Mouse (Mus musculus): ENCODE results near the gene Gm10354. TPM values are rescaled to one million over a fixed set of nuclear protein-coding genes. Genes with fewer than 3 reads are reported as not detected.
"Not testable (repeated sequence)": the region's sequence is repeated elsewhere in the genome, so short reads cannot be mapped to it uniquely, and the experiment has no call there.

Gene Gm10354
- total RNA-seq (2014; rRNA removed) (not detected in 2 replicates), polyA plus RNA-seq (2015; fragmentation: Nextera tagmentation; extraction: Ambion mirVana) (not detected in 2 replicates)

DNA sequence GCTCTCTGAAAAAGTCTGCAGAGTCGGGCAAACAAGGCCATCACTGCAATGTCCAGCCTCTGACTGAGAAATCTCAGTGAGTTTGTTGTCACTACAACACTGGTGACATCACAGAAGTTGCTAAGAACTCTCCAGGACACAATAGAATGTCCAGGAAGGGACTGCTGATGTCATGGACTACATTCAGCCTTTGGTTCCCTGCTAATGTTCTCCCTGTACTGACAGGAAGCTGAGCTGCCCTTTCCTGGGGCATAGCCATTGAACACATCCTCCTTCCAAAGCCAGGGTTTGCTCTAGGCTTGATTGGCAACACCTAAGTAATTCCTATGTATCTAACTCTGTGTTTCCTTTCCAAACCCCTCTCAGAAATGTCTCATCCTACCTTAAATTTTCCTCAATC lies at the start of gene Gm10354:
TSS of gene Gm10354 (minus strand) at position 101 of the 400 bp plus-strand sequence.
- H3K27ac ChIP-seq (ENCODE audit: low read depth, low read length); H3K9ac ChIP-seq (replicated peaks; ENCODE audit: low read length, poor library complexity, severe bottlenecking); H3K4me1 ChIP-seq (ENCODE audit: insufficient read depth, low read length); H3K27me3 ChIP-seq (ENCODE audit: insufficient read depth, low read length); H3K36me3 ChIP-seq (ENCODE audit: insufficient read depth, low read length); ATAC-seq (ENCODE audit: low FRiP score); H3K4me2 ChIP-seq (ENCODE audit: low read depth, low read length, poor library complexity, severe bottlenecking); H3K4me3 ChIP-seq (ENCODE audit: low read depth, low read length): not testable (repeated sequence)
- peaks cover 26% of the 10 kb centered on the region for H3K9me3 ChIP-seq (ENCODE audit: low read length)
- DNase-seq (ENCODE audit: low spot score) = peak; percentile 0
- no CpG with 5 or more reads among the region's 1 CpGs for WGBS

- WGBS = 78% methylated on average over 1 of the region's 1 CpGs
- not testable (repeated sequence) for ATAC-seq (ENCODE audit: low FRiP score); H3K4me2 ChIP-seq (ENCODE audit: low read depth, low read length, poor library complexity, severe bottlenecking); H3K27ac ChIP-seq (ENCODE audit: low read depth, low read length); H3K4me3 ChIP-seq (ENCODE audit: low read depth, low read length); DNase-seq (ENCODE audit: low spot score); H3K27me3 ChIP-seq (ENCODE audit: insufficient read depth, low read length); H3K36me3 ChIP-seq (ENCODE audit: insufficient read depth, low read length); H3K4me1 ChIP-seq (ENCODE audit: insufficient read depth, low read length); H3K9ac ChIP-seq (replicated peaks; ENCODE audit: low read length, poor library complexity, severe bottlenecking)
- H3K9me3 ChIP-seq (ENCODE audit: low read length) = peaks cover 35% of the 10 kb centered on the region
Observed at GRCm38 (mm10) chr5:15024316-15024715, 45.6 kb upstream of the Gm10354 start.

GRCm38 (mm10) chr5:15020067-15020466 lies 41.3 kb upstream of the Gm10354 start:
- not testable (repeated sequence) for H3K4me1 ChIP-seq (ENCODE audit: insufficient read depth, low read length); H3K9ac ChIP-seq (replicated peaks; ENCODE audit: low read length, poor library complexity, severe bottlenecking); H3K27me3 ChIP-seq (ENCODE audit: insufficient read depth, low read length); H3K36me3 ChIP-seq (ENCODE audit: insufficient read depth, low read length); H3K4me2 ChIP-seq (ENCODE audit: low read depth, low read length, poor library complexity, severe bottlenecking); ATAC-seq (ENCODE audit: low FRiP score); H3K27ac ChIP-seq (ENCODE audit: low read depth, low read length); H3K4me3 ChIP-seq (ENCODE audit: low read depth, low read length); DNase-seq (ENCODE audit: low spot score)
- WGBS = 59% methylated on average over 2 of the region's 2 CpGs
- H3K9me3 ChIP-seq (ENCODE audit: low read length) = peaks cover 23% of the 10 kb centered on the region

- peak; percentile 59 for ATAC-seq (ENCODE audit: low FRiP score)
- H3K27ac ChIP-seq (ENCODE audit: low read depth, low read length); H3K36me3 ChIP-seq (ENCODE audit: insufficient read depth, low read length); H3K9ac ChIP-seq (replicated peaks; ENCODE audit: low read length, poor library complexity, severe bottlenecking); H3K4me1 ChIP-seq (ENCODE audit: insufficient read depth, low read length); DNase-seq (ENCODE audit: low spot score); H3K4me2 ChIP-seq (ENCODE audit: low read depth, low read length, poor library complexity, severe bottlenecking); H3K27me3 ChIP-seq (ENCODE audit: insufficient read depth, low read length); H3K4me3 ChIP-seq (ENCODE audit: low read depth, low read length): not testable (repeated sequence)
- WGBS = 84% methylated on average over 11 of the region's 11 CpGs
- peaks cover 13% of the 10 kb centered on the region for H3K9me3 ChIP-seq (ENCODE audit: low read length)
Observed at GRCm38 (mm10) chr5:15010639-15011582, 32.2 kb upstream of the Gm10354 start.

GRCm38 (mm10) chr5:15006907-15007306 lies 28.2 kb upstream of the Gm10354 start:
- not testable (repeated sequence) for H3K27ac ChIP-seq (ENCODE audit: low read depth, low read length); ATAC-seq (ENCODE audit: low FRiP score)
- WGBS = 60% methylated on average over 3 of the region's 3 CpGs

GRCm38 (mm10) chr5:15006288-15006687 lies 27.6 kb upstream of the Gm10354 start:
- not testable (repeated sequence) for H3K9ac ChIP-seq (replicated peaks; ENCODE audit: low read length, poor library complexity, severe bottlenecking); H3K4me2 ChIP-seq (ENCODE audit: low read depth, low read length, poor library complexity, severe bottlenecking); DNase-seq (ENCODE audit: low spot score); H3K27ac ChIP-seq (ENCODE audit: low read depth, low read length); ATAC-seq (ENCODE audit: low FRiP score); H3K4me3 ChIP-seq (ENCODE audit: low read depth, low read length); H3K4me1 ChIP-seq (ENCODE audit: insufficient read depth, low read length); H3K27me3 ChIP-seq (ENCODE audit: insufficient read depth, low read length); H3K36me3 ChIP-seq (ENCODE audit: insufficient read depth, low read length)
- H3K9me3 ChIP-seq (ENCODE audit: low read length) = peaks cover 17% of the 10 kb centered on the region
- 66% methylated on average over 3 of the region's 3 CpGs for WGBS

More at GRCm38 (mm10) chr5:15006907-15007306, 28.2 kb upstream of the Gm10354 start:
- not testable (repeated sequence) for H3K4me1 ChIP-seq (ENCODE audit: insufficient read depth, low read length); H3K4me2 ChIP-seq (ENCODE audit: low read depth, low read length, poor library complexity, severe bottlenecking); H3K36me3 ChIP-seq (ENCODE audit: insufficient read depth, low read length); DNase-seq (ENCODE audit: low spot score); H3K4me3 ChIP-seq (ENCODE audit: low read depth, low read length); H3K9ac ChIP-seq (replicated peaks; ENCODE audit: low read length, poor library complexity, severe bottlenecking); H3K27me3 ChIP-seq (ENCODE audit: insufficient read depth, low read length)
- peaks cover 18% of the 10 kb centered on the region for H3K9me3 ChIP-seq (ENCODE audit: low read length)

DNA sequence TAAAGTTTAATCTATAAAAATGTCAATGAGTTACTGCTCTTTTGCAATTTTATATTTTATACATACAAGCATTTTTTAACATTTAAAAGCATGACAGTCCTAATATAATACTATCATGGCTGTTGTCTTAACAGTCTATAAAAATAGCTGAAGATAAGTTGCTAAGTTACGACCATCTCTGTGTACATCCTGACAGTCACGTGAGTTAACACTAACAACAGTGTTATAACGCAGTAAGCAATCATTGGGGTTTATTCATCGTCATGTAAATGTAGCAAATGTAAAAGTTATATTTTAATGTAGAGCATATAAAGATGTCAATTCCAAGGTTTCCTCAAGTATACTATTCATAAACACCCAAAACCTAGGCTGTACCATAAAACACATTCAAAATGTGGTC lies 26.8 kb upstream of the Gm10354 start:
- 71% methylated on average over 2 of the region's 4 CpGs for WGBS

DNA sequence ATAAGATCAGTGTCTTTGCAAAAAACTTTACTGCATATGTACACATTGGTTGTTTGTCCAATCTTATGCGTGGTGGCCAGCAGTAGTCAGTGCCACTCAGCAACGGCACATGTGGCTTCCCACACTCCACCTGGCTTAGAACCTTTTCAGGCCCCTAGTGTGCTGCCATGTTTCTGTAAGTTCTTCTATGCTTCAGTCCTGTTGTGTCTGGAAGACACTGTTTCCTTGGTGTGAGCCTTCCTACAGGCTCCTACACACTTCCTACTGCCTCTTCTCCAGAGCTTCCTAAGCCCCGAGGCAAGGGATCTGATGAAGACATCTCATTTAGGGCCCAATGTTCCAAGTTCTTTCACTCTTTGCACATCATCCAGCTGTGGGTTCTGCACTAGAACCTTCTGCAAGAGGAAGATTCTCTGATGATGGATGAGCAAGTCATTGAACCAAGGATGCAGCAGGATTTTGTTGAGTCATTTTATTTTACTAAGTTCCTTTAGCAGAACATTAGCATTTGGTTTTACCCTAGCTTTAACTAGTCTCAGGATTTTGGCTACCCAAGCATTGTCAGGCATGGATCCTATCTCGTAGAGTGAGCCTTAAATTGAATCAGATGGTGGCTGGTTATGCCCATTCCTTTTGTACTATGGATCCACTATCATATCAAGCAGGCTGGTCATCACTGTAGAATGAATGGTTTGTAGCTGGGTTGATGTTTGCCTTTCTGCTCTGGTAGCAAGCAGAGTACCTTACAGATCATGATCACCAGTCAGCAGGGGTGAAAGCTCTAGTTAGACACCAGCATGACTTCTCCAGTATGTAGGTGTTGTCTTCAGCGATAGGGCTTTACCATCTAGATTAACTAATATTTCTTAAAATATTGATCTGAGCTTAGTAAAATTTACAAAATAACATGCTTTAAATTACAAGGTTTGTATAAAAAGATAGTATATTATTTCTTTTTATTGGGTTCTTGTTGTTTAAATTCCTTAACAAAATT lies 26.1 kb upstream of the Gm10354 start:
- not testable (repeated sequence) for H3K27ac ChIP-seq (ENCODE audit: low read depth, low read length); H3K4me1 ChIP-seq (ENCODE audit: insufficient read depth, low read length); H3K27me3 ChIP-seq (ENCODE audit: insufficient read depth, low read length); H3K4me2 ChIP-seq (ENCODE audit: low read depth, low read length, poor library complexity, severe bottlenecking); H3K4me3 ChIP-seq (ENCODE audit: low read depth, low read length); H3K9me3 ChIP-seq (ENCODE audit: low read length); DNase-seq (ENCODE audit: low spot score); H3K9ac ChIP-seq (replicated peaks; ENCODE audit: low read length, poor library complexity, severe bottlenecking); H3K36me3 ChIP-seq (ENCODE audit: insufficient read depth, low read length)
- peak; percentile 83 for ATAC-seq (ENCODE audit: low FRiP score)
- WGBS = 67% methylated on average over 5 of the region's 5 CpGs

More for the DNA sequence above, 26.8 kb upstream of the Gm10354 start:
- peaks cover 10% of the 10 kb centered on the region for H3K9me3 ChIP-seq (ENCODE audit: low read length)
- not testable (repeated sequence) for H3K9ac ChIP-seq (replicated peaks; ENCODE audit: low read length, poor library complexity, severe bottlenecking); H3K4me2 ChIP-seq (ENCODE audit: low read depth, low read length, poor library complexity, severe bottlenecking); H3K4me3 ChIP-seq (ENCODE audit: low read depth, low read length); H3K27me3 ChIP-seq (ENCODE audit: insufficient read depth, low read length); H3K27ac ChIP-seq (ENCODE audit: low read depth, low read length); H3K4me1 ChIP-seq (ENCODE audit: insufficient read depth, low read length); DNase-seq (ENCODE audit: low spot score); H3K36me3 ChIP-seq (ENCODE audit: insufficient read depth, low read length)
- ATAC-seq (ENCODE audit: low FRiP score) = peak; percentile 48

Data from midbrain, postnatal 0 days (tissue).